Mouse (Mus musculus) limb, embryonic 10.5 days (tissue): ENCODE measurements at regions not wholly inside any gene's neighbourhood (a gene's known extent, or its start where the extent isn't known, plus 50 kb on each side); places are given as distances from the start of the nearest gene placed in this dataset.

ENCODE experiments used
- DNase-seq: peaks from one replicate; pipeline ENCODE4 v3.0.0-alpha.2; 2017; ENCODE audit warnings: low spot score
- H3K27ac ChIP-seq: fragments of 300-500 bp; sonication (generic); 2 replicates; pipeline ENCODE4 v1.5.1; 2016; ENCODE audit warnings: mild to moderate bottlenecking
- H3K27me3 ChIP-seq: fragments of 300-500 bp; sonication (generic); 2 replicates; pipeline ENCODE4 v1.6.1; 2016; ENCODE audit warnings: low read depth, mild to moderate bottlenecking; ENCODE audit not compliant: poor library complexity, severe bottlenecking
- H3K36me3 ChIP-seq: fragments of 300-500 bp; sonication (generic); 2 replicates; pipeline ENCODE4 v1.6.1; 2016; ENCODE audit warnings: mild to moderate bottlenecking, moderate library complexity
- H3K4me1 ChIP-seq: fragments of 300-500 bp; sonication (generic); 2 replicates; pipeline ENCODE4 v1.6.1; 2016
- H3K4me3 ChIP-seq: fragments of 300-500 bp; sonication (generic); 2 replicates; pipeline ENCODE4 v1.5.1; 2016; ENCODE audit warnings: mild to moderate bottlenecking, moderate library complexity
- H3K9me3 ChIP-seq: fragments of 300-500 bp; sonication (generic); replicated peaks from 2 replicates; pipeline ENCODE4 v1.6.1; 2016; ENCODE audit warnings: mild to moderate bottlenecking
- WGBS: fragments of 180-500 bp; shearing (Covaris S2); methylation state at CpG from one replicate; pipeline ENCODE4 v1.1.7; 2016; 5-methylcytosine and 5-hydroxymethylcytosine counted together

GRCm38 (mm10) chr10:96480453-96481324 is 136.1 kb upstream of the Btg1 start:
- DNase-seq, result peak; percentile 47
- Histone ChIP-seq H3K27ac (peak overlapping the region; percentile 77), H3K27me3 (no peaks in the 10 kb centered on the region), H3K36me3 (no peaks in the 10 kb centered on the region), H3K4me3 (no peak overlapping the region), H3K4me1 (peaks cover 23% of the 10 kb centered on the region), H3K9me3 (no peaks in the 10 kb centered on the region)
- 50% methylated on average over 14 of the region's 14 CpGs for WGBS

GRCm38 (mm10) chr10:96481325-96481638 is 135.5 kb upstream of the Btg1 start:
- no peak for DNase-seq
- 87% methylated on average over 8 of the region's 8 CpGs for WGBS
- no peaks in the 10 kb centered on the region for H3K9me3 ChIP-seq
- no peak overlapping the region for H3K4me3 ChIP-seq
- peaks cover 23% of the 10 kb centered on the region for H3K4me1 ChIP-seq
- H3K27me3 ChIP-seq, result no peaks in the 10 kb centered on the region
- H3K27ac ChIP-seq, result peak overlapping the region; percentile 77
- H3K36me3 ChIP-seq, result no peaks in the 10 kb centered on the region

DNA sequence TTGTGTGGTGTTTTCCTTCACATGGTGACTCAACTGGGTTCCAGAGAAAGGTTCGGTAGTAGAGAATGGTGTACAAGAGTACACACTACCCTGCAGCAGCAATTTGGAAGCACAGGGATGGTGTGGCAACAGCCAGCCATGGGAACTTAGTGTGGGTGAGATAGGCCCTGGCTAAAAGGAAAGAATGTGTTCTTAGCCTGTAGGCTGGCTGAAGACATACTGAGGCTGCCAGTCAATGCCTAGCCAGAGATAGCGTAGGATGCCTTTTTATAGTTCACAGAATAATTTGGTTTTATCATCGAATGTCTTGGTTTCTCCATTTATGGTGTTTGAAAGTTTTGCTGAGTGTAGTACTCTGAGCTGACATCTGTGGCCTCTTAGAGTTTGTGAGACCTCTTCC is 130.1 kb upstream of the Btg1 start:
- Histone ChIP-seq H3K4me3 (no peak overlapping the region), H3K9me3 (no peaks in the 10 kb centered on the region), H3K36me3 (no peaks in the 10 kb centered on the region), H3K4me1 (no peaks in the 10 kb centered on the region), H3K27me3 (no peaks in the 10 kb centered on the region), H3K27ac (no peak overlapping the region)
- DNase-seq, result no peak
- whole genome bisulfite sequencing, result 97% methylated on average over 3 of the region's 3 CpGs

GRCm38 (mm10) chr10:96493706-96494105 is 123.1 kb upstream of the Btg1 start:
- Histone ChIP-seq H3K4me1 (no peaks in the 10 kb centered on the region), H3K4me3 (no peak overlapping the region), H3K27me3 (no peaks in the 10 kb centered on the region), H3K27ac (no peak overlapping the region), H3K9me3 (no peaks in the 10 kb centered on the region), H3K36me3 (no peaks in the 10 kb centered on the region)
- no peak for DNase-seq
- 75% methylated on average over 1 of the region's 1 CpGs for WGBS

GRCm38 (mm10) chr10:96496700-96497099 is 120.1 kb upstream of the Btg1 start:
- no peaks in the 10 kb centered on the region for H3K4me1 ChIP-seq
- no peak for DNase-seq
- no peaks in the 10 kb centered on the region for H3K9me3 ChIP-seq
- no peaks in the 10 kb centered on the region for H3K36me3 ChIP-seq
- no peaks in the 10 kb centered on the region for H3K27me3 ChIP-seq
- H3K27ac ChIP-seq, result no peak overlapping the region
- WGBS, result 90% methylated on average over 3 of the region's 3 CpGs
- H3K4me3 ChIP-seq, result no peak overlapping the region

- DNase-seq, result no peak
- 91% methylated on average over 7 of the region's 7 CpGs for WGBS
- H3K27ac ChIP-seq, result no peak overlapping the region
- no peaks in the 10 kb centered on the region for H3K9me3 ChIP-seq
- H3K4me3 ChIP-seq, result no peak overlapping the region
- no peaks in the 10 kb centered on the region for H3K27me3 ChIP-seq
- no peaks in the 10 kb centered on the region for H3K4me1 ChIP-seq
- no peaks in the 10 kb centered on the region for H3K36me3 ChIP-seq
Observed at GRCm38 (mm10) chr10:96497482-96497881, 119.3 kb upstream of the Btg1 start.

GRCm38 (mm10) chr10:96499274-96499673 is 117.5 kb upstream of the Btg1 start:
- no peaks in the 10 kb centered on the region for H3K27me3 ChIP-seq
- no peaks in the 10 kb centered on the region for H3K4me1 ChIP-seq
- H3K27ac ChIP-seq, result no peak overlapping the region
- H3K9me3 ChIP-seq, result no peaks in the 10 kb centered on the region
- H3K36me3 ChIP-seq, result no peaks in the 10 kb centered on the region
- DNase-seq, result no peak
- 97% methylated on average over 2 of the region's 2 CpGs for WGBS
- no peak overlapping the region for H3K4me3 ChIP-seq

DNA sequence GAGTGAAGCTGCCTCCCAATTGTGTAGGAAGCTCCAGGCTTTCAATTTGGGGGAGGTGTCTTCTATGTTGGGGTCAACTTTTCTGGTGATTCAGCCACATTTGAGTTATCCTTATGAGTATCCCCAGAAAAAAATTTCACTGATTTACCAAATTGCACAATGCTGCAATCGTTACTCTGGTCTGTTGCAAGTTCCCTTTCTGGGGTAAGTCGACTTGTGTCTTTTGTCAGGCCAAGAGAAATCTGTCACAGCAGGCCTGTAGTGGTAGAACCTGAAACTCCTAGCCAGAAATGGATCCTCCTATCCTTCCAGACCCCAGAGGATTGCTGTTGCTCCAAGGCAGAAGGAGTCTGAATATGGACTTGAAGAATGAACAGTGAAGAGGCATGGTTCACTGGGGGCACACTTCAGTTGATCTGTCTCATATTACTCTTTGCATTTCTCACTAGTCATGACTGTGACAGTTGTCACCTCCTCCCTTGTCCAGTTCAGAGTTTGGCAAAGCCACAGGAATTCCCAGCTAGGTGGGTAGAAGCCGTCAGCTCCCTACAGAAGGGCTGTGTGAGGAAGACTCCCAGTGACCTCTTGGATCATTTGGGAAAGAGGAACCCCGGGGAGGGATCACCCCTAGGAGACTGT is 114.6 kb upstream of the Btg1 start:
- DNase-seq, result no peak
- Histone ChIP-seq H3K4me3 (no peak overlapping the region), H3K9me3 (no peaks in the 10 kb centered on the region), H3K27me3 (no peaks in the 10 kb centered on the region), H3K36me3 (no peaks in the 10 kb centered on the region), H3K4me1 (no peaks in the 10 kb centered on the region), H3K27ac (no peak overlapping the region)
- WGBS, result 79% methylated on average over 4 of the region's 4 CpGs

- Histone ChIP-seq H3K27ac (no peak overlapping the region), H3K4me1 (no peaks in the 10 kb centered on the region), H3K4me3 (no peak overlapping the region), H3K36me3 (no peaks in the 10 kb centered on the region), H3K27me3 (no peaks in the 10 kb centered on the region), H3K9me3 (no peaks in the 10 kb centered on the region)
- WGBS, result 70% methylated on average over 6 of the region's 6 CpGs
- DNase-seq, result no peak
Observed at GRCm38 (mm10) chr10:96502736-96503135, 114.1 kb upstream of the Btg1 start.

- no peaks in the 10 kb centered on the region for H3K36me3 ChIP-seq
- no peak overlapping the region for H3K4me3 ChIP-seq
- H3K27me3 ChIP-seq, result no peaks in the 10 kb centered on the region
- 85% methylated on average over 8 of the region's 8 CpGs for WGBS
- DNase-seq, result no peak
- H3K4me1 ChIP-seq, result no peaks in the 10 kb centered on the region
- no peaks in the 10 kb centered on the region for H3K9me3 ChIP-seq
- H3K27ac ChIP-seq, result no peak overlapping the region
Observed at GRCm38 (mm10) chr10:96504340-96504739, 112.5 kb upstream of the Btg1 start.

DNA sequence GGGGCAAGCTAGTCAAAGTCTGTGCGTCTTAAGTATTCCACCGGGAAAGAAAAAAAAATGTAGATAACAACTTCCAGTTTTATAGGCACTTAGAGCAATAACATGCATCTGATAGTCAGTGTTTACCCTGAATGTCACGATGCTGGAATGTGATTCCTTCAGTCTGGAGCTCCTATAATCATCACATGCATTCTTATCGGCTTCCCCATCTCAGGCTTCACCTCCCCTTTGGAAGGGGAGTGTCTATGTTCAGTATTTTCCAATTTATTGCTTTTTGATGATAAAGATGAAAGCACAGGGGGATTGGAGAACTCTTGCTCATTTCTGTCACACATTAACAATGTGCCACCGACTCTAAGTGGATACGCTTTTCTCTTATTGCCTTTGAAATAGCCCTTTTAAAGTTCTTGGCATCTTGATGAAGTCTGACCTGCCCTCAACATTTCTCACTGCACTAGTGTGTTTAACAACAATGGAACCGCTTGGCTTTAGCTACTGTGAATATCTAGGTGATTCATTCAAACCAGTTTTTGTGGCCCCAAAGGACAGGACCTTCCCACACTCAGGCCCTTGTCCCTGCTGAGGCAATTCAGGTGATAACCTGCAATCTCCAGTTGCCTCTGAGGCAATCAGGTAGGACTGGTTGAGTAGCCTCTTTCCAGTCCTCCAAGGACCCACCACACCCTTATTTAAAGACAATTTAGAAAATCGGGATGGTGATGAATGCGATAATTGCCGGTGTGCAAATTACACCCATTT is 101.5 kb upstream of the Btg1 start:
- no peak for DNase-seq
- 81% methylated on average over 10 of the region's 10 CpGs for WGBS
- H3K4me1 ChIP-seq, result no peaks in the 10 kb centered on the region
- no peaks in the 10 kb centered on the region for H3K9me3 ChIP-seq
- no peak overlapping the region for H3K27ac ChIP-seq
- H3K4me3 ChIP-seq, result no peak overlapping the region
- H3K27me3 ChIP-seq, result no peaks in the 10 kb centered on the region
- H3K36me3 ChIP-seq, result no peaks in the 10 kb centered on the region

- Histone ChIP-seq H3K4me3 (no peak overlapping the region), H3K27me3 (no peaks in the 10 kb centered on the region), H3K9me3 (no peaks in the 10 kb centered on the region), H3K27ac (no peak overlapping the region), H3K4me1 (peaks cover under 1% of the 10 kb centered on the region; the same call in 1 of the 2 replicates), H3K36me3 (no peaks in the 10 kb centered on the region)
- DNase-seq, result no peak
- WGBS, result 88% methylated on average over 2 of the region's 2 CpGs
Observed at GRCm38 (mm10) chr10:96515923-96516258, 100.9 kb upstream of the Btg1 start.

GRCm38 (mm10) chr10:96519411-96519810 is 97.4 kb upstream of the Btg1 start:
- no peaks in the 10 kb centered on the region for H3K9me3 ChIP-seq
- WGBS, result 75% methylated on average over 3 of the region's 3 CpGs
- no peak for DNase-seq
- H3K27me3 ChIP-seq, result no peaks in the 10 kb centered on the region
- no peak overlapping the region for H3K27ac ChIP-seq
- no peak overlapping the region for H3K4me3 ChIP-seq
- H3K4me1 ChIP-seq, result peaks cover 11% of the 10 kb centered on the region
- H3K36me3 ChIP-seq, result no peaks in the 10 kb centered on the region
